Mouse (Mus musculus): Measurements from ENCODE around the gene Necap2. TPM values are rescaled to one million over a fixed set of nuclear protein-coding genes. Genes with fewer than 3 reads are reported as not detected.

Necap2 gene
- polyA plus RNA-seq, 1 experiment from 2014 or later: 180 TPM

DNA sequence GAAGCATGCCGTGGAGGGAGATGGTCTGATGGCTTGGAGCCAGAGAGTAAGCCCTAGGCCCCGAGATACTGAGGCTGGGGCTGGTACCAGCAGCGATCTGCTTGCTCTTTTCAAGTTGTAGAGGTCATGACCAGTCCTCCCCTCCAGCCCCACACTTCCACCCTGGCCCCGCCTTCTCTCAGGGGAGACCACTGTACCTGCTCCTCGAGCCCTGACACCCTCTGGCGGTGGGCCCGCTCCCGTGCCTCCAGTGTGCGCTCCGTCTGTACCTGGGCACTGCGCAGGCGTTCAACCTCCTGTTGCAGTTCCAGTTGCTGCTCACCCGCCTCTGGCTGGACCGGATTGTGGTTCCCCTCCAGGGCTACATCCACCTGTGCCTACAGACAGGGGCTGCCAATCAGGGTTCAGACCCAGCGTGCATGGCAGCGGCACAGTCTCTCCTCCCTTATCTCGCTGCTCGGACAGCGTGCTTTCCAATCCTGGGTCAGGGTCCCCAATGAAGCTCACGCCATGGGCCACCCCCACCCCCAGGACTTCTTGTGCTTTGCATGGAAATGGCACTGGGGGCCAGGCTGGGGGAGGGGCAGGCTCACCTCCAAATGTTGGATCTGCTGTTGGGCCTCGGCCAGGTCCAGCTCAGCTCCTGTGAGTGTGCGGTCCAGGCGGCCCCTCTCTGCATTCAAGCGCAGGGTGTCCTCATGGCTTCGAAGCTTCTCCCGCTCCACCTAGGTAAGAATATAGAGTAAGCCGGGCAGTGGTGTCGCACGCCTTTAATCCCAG, 60.3 kb downstream of the Necap2 start:
- Histone ChIP-seq H3K27ac (ENCODE audit: low read depth, low read length) (no peak overlapping the region), H3K27me3 (replicated peaks; ENCODE audit: control insufficient read depth, insufficient read depth, low read length) (no peaks in the 10 kb centered on the region; the same call in 1 of the 2 replicates), H3K4me2 (no peak overlapping the region), H3K4me1 (replicated peaks; ENCODE audit: control insufficient read depth, insufficient read depth, low read length) (peaks cover 6% of the 10 kb centered on the region), H3K9me3 (ENCODE audit: control insufficient read depth, low read length) (no peaks in the 10 kb centered on the region), H3K9ac (ENCODE audit: low read depth, low read length) (no peak overlapping the region), H3K4me3 (ENCODE audit: low read depth, low read length) (no peak overlapping the region), H3K36me3 (ENCODE audit: control insufficient read depth, insufficient read depth, low read length) (peaks cover 2% of the 10 kb centered on the region; the same call in 1 of the 2 replicates)
- 81% methylated on average over 29 of the region's 29 CpGs for whole genome bisulfite sequencing
- DNase-seq (ENCODE audit: low spot score) (no peak), ATAC-seq (replicated peaks; ENCODE audit: low FRiP score) (no peak)

Other genes with a start within 250 kb of the Necap2 start
- 0.06 and 0.11 TPM in 2 replicates for gene Padi1, start 232.6 kb downstream of the Necap2 start, polyA plus RNA-seq (2014; fragmentation: Nextera tagmentation; extraction: Ambion mirVana)
- 2.4 and 2.8 TPM in 2 replicates for gene Padi2, start 172.0 kb downstream of the Necap2 start, polyA plus RNA-seq (2014; fragmentation: Nextera tagmentation; extraction: Ambion mirVana)
- 339 and 355 TPM in 2 replicates for gene Sdhb, start 117.2 kb downstream of the Necap2 start, polyA plus RNA-seq (2014; fragmentation: Nextera tagmentation; extraction: Ambion mirVana)
- 41.7 and 42.7 TPM in 2 replicates for gene Atp13a2, start 91.5 kb downstream of the Necap2 start, polyA plus RNA-seq (2014; fragmentation: Nextera tagmentation; extraction: Ambion mirVana)
- gene Mfap2, start 67.9 kb downstream of the Necap2 start, polyA plus RNA-seq (2014; fragmentation: Nextera tagmentation; extraction: Ambion mirVana): 107 and 128 TPM in 2 replicates
- 5.0 and 6.0 TPM in 2 replicates for gene Crocc, start 17.8 kb downstream of the Necap2 start, polyA plus RNA-seq (2014; fragmentation: Nextera tagmentation; extraction: Ambion mirVana)
- 0.19 TPM in 1 of 2 replicates, not detected in the other for gene Spata21, start 10.0 kb upstream of the Necap2 start, polyA plus RNA-seq (2014; fragmentation: Nextera tagmentation; extraction: Ambion mirVana)
- 24.7 and 26.2 TPM in 2 replicates for gene Szrd1, start 61.4 kb upstream of the Necap2 start, polyA plus RNA-seq (2014; fragmentation: Nextera tagmentation; extraction: Ambion mirVana)
- gene Fbxo42, start 69.6 kb upstream of the Necap2 start, polyA plus RNA-seq (2014; fragmentation: Nextera tagmentation; extraction: Ambion mirVana): 26.0 and 28.7 TPM in 2 replicates
- gene Rsg1, start 135.6 kb upstream of the Necap2 start, polyA plus RNA-seq (2014; fragmentation: Nextera tagmentation; extraction: Ambion mirVana): 4.5 and 4.6 TPM in 2 replicates
- 2.3 and 2.5 TPM in 2 replicates for gene Arhgef19, start 161.1 kb upstream of the Necap2 start, polyA plus RNA-seq (2014; fragmentation: Nextera tagmentation; extraction: Ambion mirVana)
- 2.5 and 2.9 TPM in 2 replicates for gene Epha2, start 222.9 kb upstream of the Necap2 start, polyA plus RNA-seq (2014; fragmentation: Nextera tagmentation; extraction: Ambion mirVana)

All from liver, embryonic 11.5 days (tissue).